Mouse (Mus musculus): ENCODE measurements at regions not wholly inside any gene's neighbourhood (a gene's known extent, or its start where the extent isn't known, plus 50 kb on each side); places are given as distances from the start of the nearest gene placed in this dataset.
A peak's percentile ranks its signal among the peaks of the same experiment; 100 is the strongest.

DNA sequence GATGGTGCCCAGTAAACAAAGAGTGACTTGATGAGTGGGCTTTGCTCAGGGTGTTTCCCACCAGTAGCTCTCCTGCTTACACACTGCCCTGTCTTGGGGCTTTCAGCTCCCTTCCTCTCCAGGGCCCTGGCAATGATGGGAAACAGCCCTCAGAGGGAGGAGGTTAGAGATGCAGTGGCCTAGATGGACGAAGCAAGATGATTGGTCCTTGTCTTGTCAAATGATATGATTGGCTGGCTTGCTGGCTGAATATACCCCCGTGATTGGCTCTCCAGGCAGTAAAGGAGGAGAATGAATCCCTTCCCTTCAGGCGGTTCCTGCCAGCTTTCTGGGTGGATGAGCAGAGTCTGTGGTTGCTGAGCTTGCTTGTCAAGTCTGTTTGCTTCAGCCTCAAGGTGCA, 74.8 kb upstream of the Ncam1 start:
- peak; percentile 67 to 78 for DNase-seq (ENCODE audit: low spot score in 2 of 2)

DNA sequence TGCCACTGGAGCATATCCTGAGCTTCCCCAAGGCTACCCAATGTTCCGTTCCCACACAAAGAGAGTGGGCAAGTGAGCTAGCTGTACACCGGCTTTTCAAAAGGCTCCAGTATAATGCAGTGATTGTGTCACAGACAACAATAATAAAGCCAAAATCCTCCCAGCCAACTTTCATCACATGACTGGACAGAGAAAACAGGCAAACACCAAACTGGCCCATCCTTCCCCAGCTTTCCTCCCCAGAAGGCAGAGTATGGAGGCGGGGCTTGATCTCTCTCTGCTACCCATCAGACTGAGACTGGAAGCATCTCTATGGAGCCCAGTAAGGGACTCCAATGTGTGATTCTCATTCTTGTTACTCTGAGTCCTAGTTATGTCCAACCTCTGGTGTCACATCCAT, 52.8 kb upstream of the Ncam1 start:
- no peak for DNase-seq (ENCODE audit: low spot score in 2 of 2)

DNA sequence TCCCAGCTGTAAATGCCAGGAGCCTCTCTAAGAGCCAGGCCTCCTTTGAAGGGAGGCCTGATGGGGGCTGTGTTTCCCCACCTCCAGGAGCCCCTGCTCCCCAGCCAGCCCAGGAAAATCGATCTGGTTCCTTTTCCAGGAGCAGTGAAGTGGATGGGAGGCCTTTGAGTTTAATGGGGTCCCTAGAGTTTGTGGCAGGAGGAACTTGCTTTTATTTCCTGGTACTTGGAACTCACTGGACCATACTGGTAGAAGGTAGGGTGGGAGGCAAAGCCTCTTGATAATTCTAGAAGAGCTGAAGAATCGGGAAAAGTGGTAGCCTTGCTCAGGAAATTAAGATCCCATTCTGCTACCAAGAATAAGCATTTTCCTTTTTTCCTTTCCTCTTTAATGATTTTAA, 50.7 kb upstream of the Ncam1 start:
- DNase-seq (ENCODE audit: low spot score in 2 of 2): no peak

DNA sequence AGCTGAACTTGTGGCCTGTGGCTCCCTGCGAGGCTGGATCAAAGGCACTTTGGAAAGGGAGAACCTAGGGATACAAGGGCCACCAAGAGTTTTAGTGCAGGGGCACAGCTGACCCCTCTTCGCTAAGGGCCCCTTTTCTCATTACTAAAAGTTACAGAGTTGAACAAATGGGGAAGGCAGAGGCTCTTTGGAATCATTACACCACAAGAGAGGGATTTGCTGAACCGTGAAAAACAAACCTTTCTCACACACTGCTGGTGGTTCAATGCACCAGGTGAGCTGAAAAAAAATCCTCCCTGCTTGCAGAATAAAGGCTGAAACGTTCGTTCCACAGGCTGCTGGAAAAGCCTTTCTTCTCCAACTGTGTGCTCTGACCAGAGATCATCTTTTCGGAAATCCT, 50.2 kb upstream of the Ncam1 start:
- no peak for DNase-seq (ENCODE audit: low spot score in 2 of 2)

All from frontal cortex, postnatal 36 days (tissue).